Mouse (Mus musculus): ENCODE results near the gene Fam129a.

Gene Fam129a

GRCm38 (mm10) chr1:151708966-151709733, 138.2 kb downstream of the Fam129a start:
- TF ChIP-seq NANOG (IDR thresholded peaks at IDR 0.05; ENCODE audit: borderline replicate concordance, low read length) (no peak), CTCF (conservative IDR thresholded peaks at IDR 0.05; ENCODE audit: low read length) (no peak), POU5F1 (IDR thresholded peaks at IDR 0.05; ENCODE audit: borderline replicate concordance, low read length) (no peak)
- no peaks in the 10 kb centered on the region for H3K9me3 ChIP-seq (ENCODE audit: low read length)

DNA sequence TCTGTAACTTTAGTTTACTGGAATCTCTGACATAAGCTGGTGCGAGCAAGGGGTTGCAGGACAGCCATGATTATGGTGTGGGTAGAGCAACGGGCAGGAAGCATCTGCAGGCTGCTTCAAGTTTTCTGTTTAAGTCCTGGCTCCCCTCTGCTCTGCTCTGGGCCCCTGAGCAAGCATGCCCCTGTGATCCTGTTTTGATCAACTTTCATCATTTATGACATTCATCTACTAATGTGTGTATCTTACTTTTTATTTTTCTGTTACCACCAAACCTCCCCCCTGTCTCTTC, 138.7 kb downstream of the Fam129a start:
- Histone ChIP-seq H3K4me3 (replicated peaks; ENCODE audit: low read length) (no peak overlapping the region), H3K27me3 (ENCODE audit: insufficient read depth, low read length) (no peaks in the 10 kb centered on the region; the same call in 1 of the 2 replicates), H3K9me3 (ENCODE audit: low read length) (no peaks in the 10 kb centered on the region), H3K4me1 (replicated peaks; ENCODE audit: low read depth, low read length) (peaks cover 21% of the 10 kb centered on the region), H3K36me3 (ENCODE audit: insufficient read depth, low read length) (no peaks in the 10 kb centered on the region)
- TF ChIP-seq POU5F1 (IDR thresholded peaks at IDR 0.05; ENCODE audit: borderline replicate concordance, low read length) (no peak), CTCF (conservative IDR thresholded peaks at IDR 0.05; ENCODE audit: low read length) (no peak), NANOG (IDR thresholded peaks at IDR 0.05; ENCODE audit: borderline replicate concordance, low read length) (no peak)

More at GRCm38 (mm10) chr1:151708966-151709733, 138.2 kb downstream of the Fam129a start:
- H3K4me3 ChIP-seq (replicated peaks; ENCODE audit: low read length): no peak overlapping the region
- peaks cover 21% of the 10 kb centered on the region for H3K4me1 ChIP-seq (replicated peaks; ENCODE audit: low read depth, low read length)
- H3K27me3 ChIP-seq (ENCODE audit: insufficient read depth, low read length): no peaks in the 10 kb centered on the region; the same call in 1 of the 2 replicates
- no peaks in the 10 kb centered on the region for H3K36me3 ChIP-seq (ENCODE audit: insufficient read depth, low read length)

GRCm38 (mm10) chr1:151710424-151711055, 139.6 kb downstream of the Fam129a start:
- TF ChIP-seq CTCF (conservative IDR thresholded peaks at IDR 0.05; ENCODE audit: low read length) (no peak), POU5F1 (IDR thresholded peaks at IDR 0.05; ENCODE audit: borderline replicate concordance, low read length) (no peak), NANOG (IDR thresholded peaks at IDR 0.05; ENCODE audit: borderline replicate concordance, low read length) (no peak)
- no peak overlapping the region for H3K4me3 ChIP-seq (replicated peaks; ENCODE audit: low read length)
- H3K27me3 ChIP-seq (ENCODE audit: insufficient read depth, low read length): no peaks in the 10 kb centered on the region; the same call in 1 of the 2 replicates
- no peaks in the 10 kb centered on the region for H3K9me3 ChIP-seq (ENCODE audit: low read length)
- H3K36me3 ChIP-seq (ENCODE audit: insufficient read depth, low read length): no peaks in the 10 kb centered on the region
- peaks cover 20% of the 10 kb centered on the region for H3K4me1 ChIP-seq (replicated peaks; ENCODE audit: low read depth, low read length)

GRCm38 (mm10) chr1:151711062-151711461, 140.1 kb downstream of the Fam129a start:
- TF ChIP-seq POU5F1 (IDR thresholded peaks at IDR 0.05; ENCODE audit: borderline replicate concordance, low read length): no peak
- TF ChIP-seq NANOG (IDR thresholded peaks at IDR 0.05; ENCODE audit: borderline replicate concordance, low read length): no peak
- TF ChIP-seq CTCF (conservative IDR thresholded peaks at IDR 0.05; ENCODE audit: low read length): no peak
- Histone ChIP-seq H3K36me3 (ENCODE audit: insufficient read depth, low read length) (no peaks in the 10 kb centered on the region), H3K27me3 (ENCODE audit: insufficient read depth, low read length) (no peaks in the 10 kb centered on the region; the same call in 1 of the 2 replicates), H3K9me3 (ENCODE audit: low read length) (no peaks in the 10 kb centered on the region; the same call in 1 of the 2 replicates), H3K4me1 (replicated peaks; ENCODE audit: low read depth, low read length) (peaks cover 17% of the 10 kb centered on the region), H3K4me3 (replicated peaks; ENCODE audit: low read length) (no peak overlapping the region)

- H3K27me3 ChIP-seq (ENCODE audit: insufficient read depth, low read length): no peaks in the 10 kb centered on the region
These were observed 141.7 kb downstream of the Fam129a start for GRCm38 (mm10) chr1:151712664-151713063.

DNA sequence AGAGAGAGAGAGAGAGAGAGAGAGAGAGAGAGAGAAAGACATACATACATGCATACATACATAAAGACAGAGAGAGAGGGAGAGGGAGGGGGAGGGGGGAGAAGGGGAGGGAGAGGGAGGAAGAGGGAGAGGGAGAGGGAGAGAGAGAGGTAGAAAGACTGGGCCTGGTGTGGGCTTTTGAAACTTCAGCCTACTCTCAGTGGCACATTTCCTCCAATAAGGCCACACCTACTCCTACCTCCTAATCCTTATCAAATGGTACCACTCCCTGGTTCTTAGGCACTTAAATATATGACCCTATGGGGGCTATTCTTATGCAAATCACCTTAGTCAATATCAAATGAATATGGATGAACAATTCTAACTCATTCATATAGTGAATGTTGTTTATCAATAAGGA, 142.6 kb downstream of the Fam129a start:
- Histone ChIP-seq H3K9me3 (ENCODE audit: low read length) (no peaks in the 10 kb centered on the region; the same call in 1 of the 2 replicates), H3K4me3 (replicated peaks; ENCODE audit: low read length) (no peak overlapping the region)
- no peak for TF ChIP-seq CTCF (conservative IDR thresholded peaks at IDR 0.05; ENCODE audit: low read length)
- no peak for TF ChIP-seq NANOG (IDR thresholded peaks at IDR 0.05; ENCODE audit: borderline replicate concordance, low read length)
- no peak for TF ChIP-seq POU5F1 (IDR thresholded peaks at IDR 0.05; ENCODE audit: borderline replicate concordance, low read length)

More at GRCm38 (mm10) chr1:151712664-151713063, 141.7 kb downstream of the Fam129a start:
- Histone ChIP-seq H3K9me3 (ENCODE audit: low read length) (no peaks in the 10 kb centered on the region; the same call in 1 of the 2 replicates), H3K4me3 (replicated peaks; ENCODE audit: low read length) (no peak overlapping the region), H3K4me1 (replicated peaks; ENCODE audit: low read depth, low read length) (peaks cover 24% of the 10 kb centered on the region), H3K36me3 (ENCODE audit: insufficient read depth, low read length) (peaks cover 6% of the 10 kb centered on the region; the same call in 1 of the 2 replicates)
- TF ChIP-seq NANOG (IDR thresholded peaks at IDR 0.05; ENCODE audit: borderline replicate concordance, low read length) (no peak), CTCF (conservative IDR thresholded peaks at IDR 0.05; ENCODE audit: low read length) (no peak), POU5F1 (IDR thresholded peaks at IDR 0.05; ENCODE audit: borderline replicate concordance, low read length) (no peak)

DNA sequence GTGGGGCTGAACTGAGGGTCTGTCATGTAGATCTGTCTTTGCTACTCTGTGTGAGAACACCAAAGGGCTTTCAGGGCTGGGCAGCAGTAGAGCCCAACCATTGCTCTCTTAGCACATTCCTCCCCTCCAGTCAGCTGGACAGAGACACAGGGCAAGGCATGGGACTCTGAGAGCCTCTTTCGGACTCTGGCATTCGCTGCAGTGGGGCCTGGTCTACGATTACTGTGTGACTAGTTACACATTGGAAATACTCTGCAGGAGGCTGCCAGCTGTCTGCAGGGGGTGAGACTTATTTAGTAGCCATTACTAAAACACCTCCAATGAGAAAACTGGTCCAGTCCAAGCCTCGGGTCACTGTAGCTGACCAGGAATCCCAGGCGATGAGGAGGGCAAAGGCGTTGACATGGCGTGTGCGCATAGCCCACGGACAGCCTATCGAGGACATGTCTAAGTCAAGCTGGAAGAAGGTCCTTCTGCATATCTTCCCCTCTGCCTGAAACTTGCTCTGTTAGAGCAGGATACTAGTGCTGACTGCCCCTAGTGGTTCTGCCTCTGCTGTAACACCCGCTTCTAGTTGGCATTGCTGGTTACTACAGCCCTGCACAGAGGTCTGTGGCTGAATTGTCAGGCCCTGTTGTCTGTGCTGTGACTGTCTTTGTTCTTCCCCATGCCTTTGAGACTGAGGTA, 145.2 kb downstream of the Fam129a start:
- peaks cover 24% of the 10 kb centered on the region for H3K4me1 ChIP-seq (replicated peaks; ENCODE audit: low read depth, low read length)
- TF ChIP-seq CTCF (conservative IDR thresholded peaks at IDR 0.05; ENCODE audit: low read length) (peak; percentile 13; the same call in 1 of the 2 replicates), POU5F1 (IDR thresholded peaks at IDR 0.05; ENCODE audit: borderline replicate concordance, low read length) (no peak)
- no peaks in the 10 kb centered on the region for H3K27me3 ChIP-seq (ENCODE audit: insufficient read depth, low read length)
- no peaks in the 10 kb centered on the region; the same call in 1 of the 2 replicates for H3K9me3 ChIP-seq (ENCODE audit: low read length)
- peaks cover 10% of the 10 kb centered on the region; the same call in 1 of the 2 replicates for H3K36me3 ChIP-seq (ENCODE audit: insufficient read depth, low read length)
- H3K4me3 ChIP-seq (replicated peaks; ENCODE audit: low read length): no peak overlapping the region

More for the DNA sequence above, 142.6 kb downstream of the Fam129a start:
- H3K27me3 ChIP-seq (ENCODE audit: insufficient read depth, low read length): no peaks in the 10 kb centered on the region
- peaks cover 10% of the 10 kb centered on the region; the same call in 1 of the 2 replicates for H3K36me3 ChIP-seq (ENCODE audit: insufficient read depth, low read length)
- H3K4me1 ChIP-seq (replicated peaks; ENCODE audit: low read depth, low read length): peaks cover 24% of the 10 kb centered on the region

- H3K4me3 ChIP-seq (replicated peaks; ENCODE audit: low read length): no peak overlapping the region
- no peaks in the 10 kb centered on the region; the same call in 1 of the 2 replicates for H3K9me3 ChIP-seq (ENCODE audit: low read length)
- TF ChIP-seq NANOG (IDR thresholded peaks at IDR 0.05; ENCODE audit: borderline replicate concordance, low read length): no peak
- TF ChIP-seq CTCF (conservative IDR thresholded peaks at IDR 0.05; ENCODE audit: low read length): no peak
- TF ChIP-seq POU5F1 (IDR thresholded peaks at IDR 0.05; ENCODE audit: borderline replicate concordance, low read length): no peak
- H3K4me1 ChIP-seq (replicated peaks; ENCODE audit: low read depth, low read length): peaks cover 16% of the 10 kb centered on the region
- peaks cover 10% of the 10 kb centered on the region; the same call in 1 of the 2 replicates for H3K36me3 ChIP-seq (ENCODE audit: insufficient read depth, low read length)
- no peaks in the 10 kb centered on the region for H3K27me3 ChIP-seq (ENCODE audit: insufficient read depth, low read length)
These were observed 146.6 kb downstream of the Fam129a start for GRCm38 (mm10) chr1:151717624-151718023.

Data from E14TG2a.4 (cell line).